Mouse (Mus musculus): ENCODE data around the gene Drd1.

The Drd1 gene

DNA sequence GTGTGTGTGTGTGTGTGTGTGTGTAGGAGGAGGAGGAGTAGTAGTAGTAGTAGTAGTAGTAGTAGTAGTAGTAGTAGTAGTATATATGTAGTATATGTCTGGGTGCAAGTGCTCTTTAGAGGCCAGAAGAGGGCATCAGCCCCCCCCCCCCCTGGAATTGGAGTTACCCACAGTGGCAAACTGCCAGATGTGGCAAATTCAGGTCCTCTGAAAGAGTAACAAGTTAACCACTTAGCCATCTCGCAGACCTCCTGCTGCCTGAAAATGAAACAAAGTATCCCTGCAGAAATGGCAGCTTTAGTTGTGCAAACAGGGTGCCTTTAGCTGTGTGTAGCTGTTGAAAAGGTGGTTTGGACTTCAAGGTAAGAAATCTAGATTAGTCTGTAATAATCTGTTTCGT is 18.0 kb upstream of the Drd1 start:
- in situ Hi-C loops (cut with MboI), result no loop called here

DNA sequence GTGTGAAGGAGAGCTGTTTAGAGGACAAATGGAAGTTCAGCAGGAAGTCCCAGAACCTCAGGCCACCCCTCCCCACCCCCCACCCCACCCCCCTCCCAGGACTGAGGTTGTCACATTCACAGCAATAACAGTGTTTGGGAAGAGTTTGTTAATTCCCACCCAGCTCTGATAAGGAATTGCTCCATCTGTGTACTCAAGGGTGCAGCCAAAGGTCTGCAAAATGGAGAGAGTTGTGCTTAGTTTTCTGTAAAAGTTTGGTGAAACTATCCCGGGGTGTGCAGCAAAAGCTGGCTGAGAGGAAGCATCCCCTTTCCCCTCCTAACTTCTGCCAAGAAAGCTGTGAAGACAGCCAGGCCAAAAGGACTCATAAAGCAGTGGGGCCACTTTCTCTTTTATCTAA is 17.6 kb upstream of the Drd1 start:
- in situ Hi-C loops (cut with MboI), result no loop called here

DNA sequence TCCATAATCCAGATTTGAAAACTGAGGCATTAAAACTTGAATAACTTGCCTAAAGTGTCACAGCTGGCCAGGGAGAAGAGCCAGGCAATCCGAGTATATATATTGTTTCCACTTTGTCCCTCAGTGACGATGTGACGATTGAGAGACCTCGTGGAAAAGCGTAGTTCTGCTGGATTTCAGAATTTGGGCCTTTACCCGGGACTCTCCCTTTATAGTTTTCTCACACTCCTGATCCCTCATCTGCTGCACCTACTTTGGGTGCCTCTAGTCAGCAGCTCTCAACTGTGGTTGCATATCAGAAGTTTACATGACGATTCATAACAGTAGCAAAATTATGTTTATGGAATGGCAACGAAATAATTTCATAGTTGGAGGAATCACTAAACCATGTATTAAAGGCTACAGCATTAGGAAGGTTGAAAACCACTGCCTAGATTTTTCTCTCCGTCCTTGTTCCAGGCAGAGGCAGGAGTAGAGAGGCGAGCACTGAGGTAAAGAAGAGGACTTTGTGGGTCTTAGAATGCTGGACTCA is 17.1 kb upstream of the Drd1 start:
- in situ Hi-C loops (cut with MboI), result no loop called here

DNA sequence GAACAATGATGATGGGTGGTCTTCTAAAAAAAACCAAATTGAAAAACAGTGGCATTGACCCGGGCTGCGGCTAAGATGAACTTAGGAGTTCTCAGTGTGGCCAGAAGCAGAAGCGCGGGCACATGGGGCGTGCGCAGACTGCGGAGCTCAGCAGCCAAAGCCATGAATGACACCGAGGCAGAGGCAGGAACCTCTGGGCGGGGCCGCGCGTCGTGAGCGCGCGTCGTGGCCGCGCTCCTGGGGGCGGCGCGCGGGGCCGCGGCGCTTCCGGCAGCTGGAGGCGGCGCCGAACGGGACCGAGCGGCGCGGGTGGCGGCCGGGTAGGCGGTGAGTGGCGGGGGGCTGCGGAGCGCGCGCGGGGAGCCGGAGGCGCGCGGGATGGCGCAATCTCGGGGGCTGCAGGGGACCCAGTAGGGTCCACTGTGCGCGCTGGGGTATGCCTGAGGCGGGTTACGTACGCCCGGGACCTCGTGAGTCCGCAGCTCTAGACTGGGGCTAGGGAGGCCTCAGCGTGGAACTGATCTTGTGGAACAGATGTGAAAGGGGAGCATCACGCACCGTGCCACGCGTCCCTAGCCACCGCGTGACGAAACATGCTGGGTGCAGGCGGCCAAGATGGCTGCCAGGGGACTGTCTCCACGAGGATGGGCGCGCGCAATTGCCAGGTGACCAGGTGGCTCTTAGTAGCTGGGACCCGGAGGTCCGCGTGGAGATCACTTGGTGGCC is 16.3 kb upstream of the Drd1 start, which contains the start of gene Sfxn1:
Sfxn1 (plus strand) TSS at position 264 of the 726 bp plus-strand sequence.
- in situ Hi-C loops (cut with MboI), result no loop called here

DNA sequence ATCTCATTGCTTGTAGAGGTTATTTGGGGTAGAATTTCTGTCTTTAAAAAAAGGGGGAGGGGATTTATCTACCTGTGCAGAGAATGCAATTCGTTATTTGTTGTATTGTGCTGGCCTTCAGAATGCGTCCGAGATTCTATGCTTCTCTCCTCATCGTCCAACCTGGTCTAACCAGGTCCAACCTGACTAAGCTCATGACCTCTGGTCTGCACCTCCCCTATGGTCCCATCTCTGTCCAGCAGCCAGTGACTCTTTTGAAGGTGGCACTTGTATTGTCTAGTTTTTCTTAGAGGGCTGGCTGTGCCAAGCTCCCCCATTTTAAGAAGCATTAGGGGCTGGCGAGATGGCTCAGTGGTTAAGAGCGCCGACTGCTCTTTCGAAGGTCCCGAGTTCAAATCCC is 15.5 kb upstream of the Drd1 start:
- in situ Hi-C loops (cut with MboI), result no loop called here

DNA sequence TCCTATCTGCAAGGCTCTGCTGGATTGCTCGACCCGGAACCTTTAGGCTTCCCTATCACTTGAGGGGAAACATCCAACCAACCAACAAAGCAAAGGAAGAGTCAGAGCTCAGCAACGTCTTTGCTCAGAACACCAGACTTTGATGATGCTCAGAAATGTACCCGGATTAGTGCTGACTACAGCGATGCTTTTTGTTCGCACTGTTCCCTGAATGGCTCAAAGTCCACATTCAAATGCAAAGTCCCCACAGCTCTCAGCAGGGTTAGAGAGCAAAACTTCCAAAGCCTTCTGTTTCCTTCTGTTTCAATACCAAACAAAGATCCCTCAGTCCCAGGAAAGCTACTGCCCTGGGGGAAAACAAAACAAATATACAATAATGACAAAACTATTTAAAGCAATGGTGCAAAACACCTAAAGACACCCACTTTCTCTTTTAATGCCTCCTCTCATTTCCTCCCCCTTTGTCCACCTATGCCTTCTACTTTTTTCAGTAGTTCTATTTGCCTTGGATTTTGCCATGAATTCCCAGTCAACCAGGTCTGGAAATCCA is 12.2 kb upstream of the Drd1 start:
- in situ Hi-C loops (cut with MboI), result no loop called here

DNA sequence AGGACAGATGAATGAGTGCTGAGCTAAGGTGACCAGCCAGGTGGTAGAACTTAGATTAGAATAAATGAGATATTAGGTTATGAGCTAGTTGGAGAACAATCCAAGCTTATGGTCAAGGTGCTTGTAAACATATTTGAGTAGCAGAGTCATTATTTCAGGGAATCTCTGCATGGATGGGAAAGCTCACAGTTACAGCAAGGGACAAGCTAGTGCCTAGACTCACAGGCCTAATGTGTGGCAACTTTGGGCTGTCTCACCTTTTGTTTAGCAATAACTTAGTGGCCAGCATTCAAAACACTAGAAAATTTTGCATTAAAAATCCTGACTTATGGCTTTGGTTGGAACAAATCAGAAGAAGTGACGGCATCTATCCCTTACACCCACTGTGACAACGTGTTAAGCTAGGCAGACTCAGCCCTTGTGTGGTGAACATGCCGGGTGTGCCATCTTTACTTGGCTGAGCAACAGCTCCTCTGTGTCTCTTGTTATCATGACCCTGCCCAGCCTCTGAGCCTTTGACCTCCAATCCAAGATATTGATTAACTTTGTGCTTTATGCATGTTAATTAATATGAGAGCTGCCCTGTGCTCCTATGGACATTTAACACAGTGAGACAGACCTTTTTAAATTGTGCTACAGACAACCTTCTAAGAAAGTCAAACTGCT is 10.7 kb upstream of the Drd1 start:
- in situ Hi-C loops (cut with MboI), result no loop called here

DNA sequence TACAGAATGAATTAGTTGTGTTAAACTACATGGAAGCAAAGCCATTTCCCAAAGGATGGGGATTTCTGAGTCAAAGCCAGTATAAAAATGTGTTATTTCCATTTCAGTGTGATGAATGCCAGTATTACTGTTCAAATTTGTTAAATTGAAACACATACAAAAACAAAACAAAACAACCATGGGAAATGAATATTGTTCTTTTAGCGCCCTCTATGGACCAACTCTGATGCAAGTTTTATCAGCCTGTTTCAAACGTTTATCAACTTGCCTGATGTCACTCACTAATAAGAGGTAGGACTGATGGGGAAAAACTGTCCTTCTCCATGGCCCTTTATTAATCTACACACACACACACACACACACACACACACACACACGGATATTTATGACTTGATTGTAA is 7.8 kb upstream of the Drd1 start:
- in situ Hi-C loops (cut with MboI), result no loop called here

DNA sequence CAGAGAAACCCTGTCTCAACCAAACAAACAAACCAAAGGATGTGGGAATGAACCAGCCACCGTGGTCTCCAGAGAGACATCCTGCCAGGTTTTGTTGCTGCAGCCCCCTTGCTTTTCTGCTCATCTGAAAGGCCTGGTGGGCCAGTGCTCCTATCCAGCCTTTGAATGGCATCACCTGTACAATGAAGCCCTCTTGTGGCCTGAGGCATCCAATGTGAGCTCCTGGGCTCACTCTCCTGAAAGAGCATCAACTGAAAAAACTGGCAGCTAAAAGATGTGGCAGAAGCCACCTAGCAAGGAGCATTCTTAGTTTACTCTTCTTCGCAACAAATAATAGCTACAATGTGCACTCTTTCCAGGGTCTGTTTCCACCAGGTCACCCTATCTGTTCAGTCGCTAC is 6.6 kb upstream of the Drd1 start:
- in situ Hi-C loops (cut with MboI), result no loop called here

DNA sequence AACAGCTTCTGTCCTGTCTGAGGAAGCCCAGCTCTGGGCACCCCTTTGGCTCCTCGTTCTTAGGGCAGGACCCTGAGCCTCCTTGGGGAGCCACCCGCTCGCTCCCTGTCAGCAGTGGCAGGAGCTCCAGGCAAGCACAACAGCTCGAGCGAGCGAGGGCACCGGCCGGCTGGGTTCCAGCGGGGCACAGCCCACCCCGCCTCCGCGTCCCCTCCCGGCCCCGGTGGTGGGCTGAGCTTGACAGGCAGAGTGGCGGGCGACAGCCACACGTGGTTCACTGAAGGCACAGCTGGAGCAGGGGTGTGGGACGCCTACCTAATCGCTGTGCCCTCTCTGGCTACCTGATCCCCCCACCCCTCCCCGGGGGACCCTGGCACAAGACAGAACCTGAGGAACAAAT is 543 bp downstream of the Drd1 start:
- in situ Hi-C loops (cut with MboI), result no loop called here

DNA sequence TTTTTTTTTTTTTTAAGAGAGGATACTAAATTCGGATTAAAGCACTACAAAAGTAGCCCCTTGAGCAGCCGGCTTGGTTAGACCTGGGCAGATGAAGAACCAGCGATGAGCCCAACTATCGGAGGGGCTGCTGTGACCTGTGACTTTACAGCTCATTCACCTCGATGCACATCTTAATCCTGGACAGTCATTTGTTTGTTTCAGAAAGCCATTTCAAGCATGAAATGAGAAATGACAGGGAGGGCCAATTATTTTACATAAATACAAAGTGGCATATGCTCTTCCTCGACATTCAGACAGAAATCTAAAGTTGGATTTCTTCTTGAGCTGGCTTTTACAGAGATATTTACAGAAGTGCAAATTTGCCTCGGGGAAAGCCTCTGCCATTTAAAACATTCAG is 3.9 kb downstream of the Drd1 start:
- in situ Hi-C loops (cut with MboI), result no loop called here

DNA sequence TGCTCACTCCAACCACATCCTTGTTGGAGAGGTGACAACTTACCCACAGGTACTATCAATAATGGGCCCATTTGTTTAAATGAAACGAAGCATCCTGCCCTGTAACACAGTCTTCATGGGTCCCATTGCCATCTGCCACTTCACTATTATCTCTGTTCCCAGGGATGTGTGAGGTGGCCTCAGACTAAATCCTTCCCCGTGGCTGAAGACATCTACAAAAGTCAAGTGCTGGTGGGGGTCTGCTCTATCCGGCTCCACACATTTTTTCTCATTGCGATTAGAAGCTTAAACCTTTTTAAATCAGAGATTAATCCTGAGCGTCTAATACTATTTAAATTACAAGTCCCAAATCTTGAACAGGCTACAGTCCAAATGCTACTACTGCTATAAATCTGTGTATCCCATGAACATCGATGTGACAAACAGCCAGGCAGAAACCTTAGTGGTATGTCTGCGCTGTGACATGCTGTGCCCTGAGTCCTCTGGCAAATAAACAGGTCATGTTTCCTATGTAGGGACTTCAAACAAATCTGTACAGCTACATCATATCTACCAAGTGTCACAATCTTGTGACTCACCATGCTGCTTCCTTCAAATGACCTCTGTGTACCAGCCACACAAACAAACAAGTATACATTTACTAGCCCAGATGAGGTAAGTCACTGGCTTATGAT is 6.7 kb downstream of the Drd1 start:
- in situ Hi-C loops (cut with MboI), result no loop called here

DNA sequence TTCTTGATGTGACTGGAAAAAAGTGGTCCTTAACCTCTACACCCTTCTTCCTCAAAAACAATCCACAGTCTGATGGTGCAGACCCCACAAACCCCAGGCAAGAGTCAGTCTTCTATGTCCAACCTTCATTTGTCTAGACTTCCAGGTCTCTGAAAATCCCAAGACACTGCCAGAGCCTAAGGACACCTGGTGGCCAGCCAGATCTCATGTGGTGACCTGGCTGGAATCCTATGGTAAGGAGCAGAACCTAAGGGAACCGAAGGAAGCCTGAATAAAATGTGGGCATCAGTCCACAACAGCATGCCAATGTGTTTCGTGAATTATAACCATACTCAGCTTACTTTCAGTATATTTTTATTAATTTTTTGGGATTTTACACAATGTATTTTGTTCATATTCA is 15.2 kb downstream of the Drd1 start:
- in situ Hi-C loops (cut with MboI), result no loop called here

DNA sequence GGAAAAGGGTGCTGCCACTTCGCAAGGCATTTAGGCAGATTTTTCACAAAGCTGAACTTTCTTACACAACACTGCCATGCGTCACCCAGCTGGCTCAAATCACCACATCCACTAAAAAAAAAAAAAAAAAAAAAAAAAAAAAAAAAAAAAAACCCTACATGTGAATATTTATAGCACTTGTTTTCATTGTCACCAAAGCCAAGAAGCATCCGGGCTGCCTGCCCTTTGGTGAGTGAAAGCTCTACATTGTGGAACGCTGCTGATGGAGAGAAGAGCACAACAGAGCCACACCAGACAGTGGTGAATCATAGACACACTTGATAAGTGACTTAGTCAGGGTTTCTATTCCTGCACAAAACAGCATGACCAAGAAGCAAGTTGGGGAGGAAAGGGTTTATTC is 17.6 kb downstream of the Drd1 start:
- in situ Hi-C loops (cut with MboI), result no loop called here

DNA sequence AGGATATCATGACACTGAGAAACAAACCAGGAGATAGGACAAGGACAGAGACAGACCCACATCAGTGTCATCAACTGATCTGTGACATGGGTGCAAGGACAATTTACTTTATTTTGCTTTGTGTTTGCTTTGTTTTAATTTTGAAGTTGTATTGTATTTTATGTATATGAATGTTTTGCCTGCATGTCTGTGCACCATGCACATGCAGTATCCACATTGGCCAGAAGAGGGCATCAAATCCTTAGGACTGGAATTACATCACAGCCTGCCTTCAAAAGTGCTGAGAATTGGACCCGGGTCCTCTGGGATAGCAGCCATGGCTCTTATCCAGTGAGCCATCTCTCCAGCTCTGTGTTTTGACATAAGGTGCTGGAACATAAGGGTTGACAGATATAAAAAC is 20.0 kb downstream of the Drd1 start:
- in situ Hi-C loops (cut with MboI), result no loop called here

DNA sequence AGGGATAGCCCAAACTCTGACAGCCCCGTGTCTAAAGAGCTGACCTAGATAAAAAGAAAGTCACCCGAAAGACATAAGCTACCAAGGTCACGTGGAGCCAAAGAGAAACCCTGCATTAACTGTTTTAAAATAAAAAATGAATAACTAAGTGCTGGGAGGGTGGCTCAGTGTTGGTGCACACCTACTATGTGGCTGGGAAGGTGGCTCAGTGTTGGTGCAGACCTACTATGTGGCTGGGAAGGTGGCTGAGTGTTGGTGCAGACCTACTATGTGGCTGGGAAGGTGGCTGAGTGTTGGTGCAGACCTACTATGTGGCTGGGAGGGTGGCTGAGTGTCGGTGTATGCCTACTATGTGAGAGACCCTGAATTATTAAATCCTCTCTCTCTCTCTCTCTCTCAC is 21.9 kb downstream of the Drd1 start:
- in situ Hi-C loops (cut with MboI), result no loop called here

DNA sequence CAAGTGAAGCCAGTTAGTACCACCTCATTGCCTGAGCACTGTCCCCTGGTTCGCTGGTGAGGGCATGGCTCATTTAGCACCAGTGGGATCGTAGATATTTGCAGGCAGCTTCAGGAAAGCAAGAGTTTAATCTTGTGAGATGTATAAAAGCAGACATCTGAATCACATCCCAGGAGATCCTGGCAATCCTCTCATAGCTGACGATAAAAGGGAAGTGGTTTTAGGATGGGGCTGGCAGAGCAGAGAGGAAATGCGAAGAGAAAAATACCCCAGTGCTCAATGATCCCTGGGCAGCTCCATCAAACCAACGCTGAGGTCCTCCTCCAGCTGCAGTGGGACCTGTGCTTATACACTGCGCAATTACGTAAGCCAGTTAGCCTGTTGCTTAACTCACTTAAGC is 28.4 kb downstream of the Drd1 start:
- in situ Hi-C loops (cut with MboI), result no loop called here

DNA sequence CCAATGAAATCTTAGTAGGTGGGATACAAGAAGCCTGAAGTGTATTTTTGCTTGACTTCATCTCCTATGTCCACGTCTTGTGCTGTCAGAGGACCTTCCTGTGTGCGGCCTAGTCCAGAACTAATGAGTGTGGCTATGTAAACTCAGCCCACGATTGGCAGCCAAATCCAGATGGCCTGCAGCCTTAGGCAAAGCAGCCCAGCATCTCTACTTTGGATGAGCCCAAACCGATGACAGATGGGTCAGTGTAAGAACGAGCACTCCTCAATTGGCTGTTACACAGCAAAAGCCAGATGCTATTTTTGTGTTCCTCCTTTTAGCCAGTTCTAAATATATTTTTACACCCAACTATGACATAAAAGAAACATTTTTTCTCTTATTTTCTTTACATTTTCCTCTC is 32.2 kb downstream of the Drd1 start:
- in situ Hi-C loops (cut with MboI), result no loop called here

DNA sequence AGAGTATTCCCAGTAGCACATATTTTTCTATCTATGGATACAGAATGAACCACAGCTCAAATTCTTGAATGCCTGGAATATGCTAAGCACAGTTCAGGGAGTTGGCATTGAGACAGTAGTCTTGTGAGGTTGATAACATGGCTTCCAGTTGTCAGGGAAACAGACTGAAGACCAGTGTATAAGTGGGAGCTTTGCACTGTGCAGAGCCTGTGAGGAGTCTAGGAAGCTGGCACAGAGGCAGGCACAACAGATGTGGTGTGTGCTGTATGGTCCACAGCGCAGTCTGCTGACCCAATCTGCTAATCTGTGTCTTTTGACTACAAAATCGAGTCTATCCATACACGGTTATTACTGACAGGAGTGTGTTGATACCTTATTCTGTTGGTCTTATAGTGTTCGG is 46.8 kb downstream of the Drd1 start:
- in situ Hi-C loops (cut with MboI), result no loop called here

Measured in mature B cell (primary cell).